Mouse (Mus musculus) c-Kit-positive CD71-positive TER-119-negative erythroid progenitor cells, embryonic 14.5 days (primary cell): ENCODE results near the gene Smarca2.
A peak's percentile ranks its signal among the peaks of the same experiment; 100 is the strongest.

Source experiments
- DNase-seq: peaks from one replicate; pipeline ENCODE4 v3.0.0-alpha.2; 2013; ENCODE audit warnings: low read depth

Smarca2 gene

GRCm38 (mm10) chr19:26604755-26605300, at the start of gene Smarca2:
Smarca2 (plus strand) TSS chr19:26605050.
- peak; percentile 80 for DNase-seq

GRCm38 (mm10) chr19:26564850-26565249, 40.0 kb upstream of the Smarca2 start:
- no peak for DNase-seq

GRCm38 (mm10) chr19:26566109-26566508, 38.7 kb upstream of the Smarca2 start:
- DNase-seq: no peak

GRCm38 (mm10) chr19:26568236-26568635, 36.6 kb upstream of the Smarca2 start:
- no peak for DNase-seq

GRCm38 (mm10) chr19:26568941-26569340, 35.9 kb upstream of the Smarca2 start:
- no peak for DNase-seq

- DNase-seq: no peak
These were observed 35.4 kb upstream of the Smarca2 start for GRCm38 (mm10) chr19:26569461-26569860.

- no peak for DNase-seq
These were observed 25.2 kb upstream of the Smarca2 start for GRCm38 (mm10) chr19:26579645-26580044.

- no peak for DNase-seq
These were observed 24.8 kb upstream of the Smarca2 start for GRCm38 (mm10) chr19:26580061-26580460.

GRCm38 (mm10) chr19:26594661-26595060, 10.2 kb upstream of the Smarca2 start:
- no peak for DNase-seq

- DNase-seq: no peak
These were observed 3.4 kb upstream of the Smarca2 start for GRCm38 (mm10) chr19:26601459-26601858.

GRCm38 (mm10) chr19:26603296-26603860, 1.5 kb upstream of the Smarca2 start:
- no peak for DNase-seq

GRCm38 (mm10) chr19:26603906-26604754, 720 bp upstream of the Smarca2 start:
- no peak for DNase-seq

GRCm38 (mm10) chr19:26605438-26606320, 829 bp downstream of the Smarca2 start:
- DNase-seq: no peak

- no peak for DNase-seq
These were observed 1.7 kb downstream of the Smarca2 start for GRCm38 (mm10) chr19:26606321-26607155.

GRCm38 (mm10) chr19:26607156-26607536, 2.3 kb downstream of the Smarca2 start:
- no peak for DNase-seq

- no peak for DNase-seq
These were observed 2.9 kb downstream of the Smarca2 start for GRCm38 (mm10) chr19:26607551-26608433.

- DNase-seq: no peak
These were observed 3.6 kb downstream of the Smarca2 start for GRCm38 (mm10) chr19:26608434-26608812.

- no peak for DNase-seq
These were observed 4.8 kb downstream of the Smarca2 start for GRCm38 (mm10) chr19:26609637-26610036.

GRCm38 (mm10) chr19:26612995-26613394, 8.1 kb downstream of the Smarca2 start:
- no peak for DNase-seq

- DNase-seq: no peak
These were observed 8.8 kb downstream of the Smarca2 start for GRCm38 (mm10) chr19:26613665-26614064.
